16 mouse cellular contexts compared by ENCODE assay signal in genomic region chr9:13913459-13913858, GRCm38 (mm10).
"Had no signal": no experiment of that assay in that cellular context is flagged by ENCODE, and none has a peak within 500 bp of the region (broad histone marks: within the 10 kb centered on the region; RNA-seq: fewer than 3 reads in every experiment).

No protein-coding gene starts in this region.

- DNase-seq: kidney, adult 8-10 months; kidney, postnatal 25 days; layer of hippocampus, adult 9-11 months; lung, adult 2 months; lung, postnatal 36 days; retina, postnatal 1 day; right cerebral cortex, postnatal 4 days; spleen, adult 18-20 months; thymus, adult 18-20 months; thymus, postnatal 14 days had no signal

- H3K4me2 ChIP-seq: liver, embryonic 11.5 days; liver, embryonic 15.5 days; midbrain, embryonic 12.5 days had no signal

- H3K27me3 ChIP-seq: liver, embryonic 15.5 days; midbrain, embryonic 12.5 days had no signal

- ATAC-seq: intestine, postnatal 0 days; lung, postnatal 0 days had no signal

- H3K4me1 ChIP-seq: liver, embryonic 15.5 days had no signal

- H3K27ac ChIP-seq: limb, embryonic 10.5 days; liver, embryonic 15.5 days; midbrain, embryonic 12.5 days had no signal

- H3K36me3 ChIP-seq: limb, embryonic 10.5 days; liver, embryonic 15.5 days; midbrain, embryonic 12.5 days had no signal

- H3K9ac ChIP-seq: liver, embryonic 15.5 days; midbrain, embryonic 12.5 days had no signal

- H3K9me3 ChIP-seq: limb, embryonic 10.5 days; liver, embryonic 15.5 days; midbrain, embryonic 12.5 days had no signal

- H3K4me3 ChIP-seq: limb, embryonic 10.5 days; liver, embryonic 15.5 days; midbrain, embryonic 12.5 days had no signal
